Mouse (Mus musculus): ENCODE data around the gene Sptbn1. TPM values are rescaled to one million over a fixed set of nuclear protein-coding genes. Genes with fewer than 3 reads are reported as not detected.

The Sptbn1 gene
- polyA plus RNA-seq, 1 experiment from 2014 or later, result 40.5 TPM

Other genes with a start within 250 kb of the Sptbn1 start
- 0.58 to 1.0 TPM (median 0.87 TPM) in 3 replicates for gene Eml6, start 242.1 kb downstream of the Sptbn1 start, polyA plus RNA-seq (2018)
- not detected in 3 replicates for gene 4930505A04Rik, start 203.7 kb upstream of the Sptbn1 start, polyA plus RNA-seq (2018)

All from macrophage (primary cell).